ENCODE assay signal across 12 mouse cellular contexts in the genomic region with DNA sequence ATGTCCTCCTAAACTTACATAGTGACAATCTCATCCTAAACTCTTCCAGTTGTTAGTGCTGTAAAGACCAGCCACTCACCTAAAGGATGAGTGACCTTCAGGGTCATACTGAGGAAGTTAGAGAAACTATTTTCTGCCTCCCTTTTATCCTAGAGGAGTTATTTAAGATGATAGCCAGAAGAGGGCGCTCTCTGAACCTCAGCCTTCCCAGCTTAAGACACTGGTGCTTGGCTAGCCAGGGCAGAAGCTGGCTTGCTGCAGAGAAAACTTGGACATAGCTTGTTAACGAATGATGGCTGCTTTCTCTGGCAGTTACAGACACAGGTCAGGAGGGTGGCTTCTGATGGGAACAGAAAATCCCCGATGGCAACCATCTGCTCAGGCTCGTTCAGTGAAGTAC.
DNase-seq lines count a peak whose midpoint lies in the region; ATAC-seq and TF ChIP-seq lines count a peak whose summit lies in the region.
"Had no signal": no experiment of that assay in that cellular context is flagged by ENCODE, and none has a peak within 500 bp of the region (broad histone marks: within the 10 kb centered on the region; RNA-seq: fewer than 3 reads in every experiment).

No protein-coding gene starts in this region.

- intact Hi-C loops in left cerebral cortex, postnatal 36 days (cut with DNase I): no loop called here

- TF ChIP-seq EP300 in ES-Bruce4 (IDR thresholded peaks at IDR 0.05; ENCODE audit: insufficient read depth, low read depth, low read length): no peak

- peaks cover 10% of the 10 kb centered on the region; the same call in 1 of the 2 replicates for H3K4me1 ChIP-seq in kidney, embryonic 15.5 days
- no peaks in the 10 kb centered on the region for H3K4me1 ChIP-seq in ES-Bruce4 (ENCODE audit: control insufficient read depth, insufficient read depth, low read length)
- H3K4me1 ChIP-seq: liver, embryonic 12.5 days had no signal

- no peak overlapping the region for H3K27ac ChIP-seq in kidney, embryonic 15.5 days
- no peak overlapping the region for H3K27ac ChIP-seq in ES-Bruce4 (ENCODE audit: insufficient read depth, low read length)
- H3K27ac ChIP-seq: forebrain, embryonic 10.5 days; liver, embryonic 12.5 days had no signal

- 52% methylated on average over 4 of the region's 4 CpGs for WGBS in kidney, embryonic 15.5 days

- ATAC-seq in frontal cortex, adult (ENCODE audit: low TSS enrichment): peak; percentile 56; the same call in 1 of the 2 replicates
- no peak for ATAC-seq in kidney, embryonic 15.5 days (replicated peaks; ENCODE audit: low FRiP score)
- ATAC-seq: liver, embryonic 12.5 days had no signal

- no peaks in the 10 kb centered on the region for H3K9me3 ChIP-seq in kidney, embryonic 15.5 days (replicated peaks)
- H3K9me3 ChIP-seq in ES-Bruce4 (replicated peaks; ENCODE audit: control insufficient read depth, insufficient read depth, low read length, poor library complexity, severe bottlenecking): no peaks in the 10 kb centered on the region
- H3K9me3 ChIP-seq: forebrain, embryonic 10.5 days; liver, embryonic 12.5 days had no signal

- H3K9ac ChIP-seq in kidney, embryonic 15.5 days: no peak overlapping the region
- H3K9ac ChIP-seq in ES-Bruce4 (ENCODE audit: low read depth, poor library complexity, severe bottlenecking): no peak overlapping the region
- H3K9ac ChIP-seq: liver, embryonic 12.5 days had no signal

- no peaks in the 10 kb centered on the region for H3K27me3 ChIP-seq in kidney, embryonic 15.5 days
- no peaks in the 10 kb centered on the region for H3K27me3 ChIP-seq in ES-Bruce4 (ENCODE audit: control insufficient read depth, insufficient read depth, low read length, poor library complexity, severe bottlenecking)
- H3K27me3 ChIP-seq: liver, embryonic 12.5 days had no signal

- TF ChIP-seq CTCF in ES-Bruce4 (IDR thresholded peaks at IDR 0.05; ENCODE audit: low read depth, low read length): peak; percentile 57

- TF ChIP-seq POLR2A in ES-Bruce4 (IDR thresholded peaks at IDR 0.05; ENCODE audit: insufficient read depth, low read length): no peak

- no peak overlapping the region for H3K4me3 ChIP-seq in kidney, embryonic 15.5 days (replicated peaks)
- no peak overlapping the region for H3K4me3 ChIP-seq in ES-Bruce4 (ENCODE audit: low read depth, low read length)
- H3K4me3 ChIP-seq: forebrain, embryonic 10.5 days; liver, embryonic 12.5 days had no signal

- no peaks in the 10 kb centered on the region for H3K36me3 ChIP-seq in kidney, embryonic 15.5 days
- no peaks in the 10 kb centered on the region for H3K36me3 ChIP-seq in ES-Bruce4 (ENCODE audit: control insufficient read depth, insufficient read depth, low read length, poor library complexity, severe bottlenecking)
- H3K36me3 ChIP-seq: forebrain, embryonic 10.5 days; liver, embryonic 12.5 days had no signal

- H3K4me2 ChIP-seq in kidney, embryonic 15.5 days: no peak overlapping the region
- H3K4me2 ChIP-seq: liver, embryonic 12.5 days had no signal

- no peak for DNase-seq in frontal cortex, postnatal 14 days (ENCODE audit: low spot score in 2 of 2)
- peak; percentile 8 to 16 for DNase-seq in kidney, postnatal 4 days
- peak; percentile 57 for DNase-seq in brain, adult 2 months (ENCODE audit: low read depth, low spot score)
- DNase-seq in left cerebral cortex, postnatal 36 days (ENCODE audit: low spot score in 2 of 2): no peak
- DNase-seq in layer of hippocampus, adult 18-20 months (ENCODE audit: low spot score in 2 of 2): no peak
- DNase-seq: gastrocnemius, postnatal 25 days; kidney, adult 8-10 months had no signal

Comparison
In these comparisons a context has a peak if more than half of its experiments do, and no peak if none do; other contexts are left out.
1. DNase-seq: peak in kidney, postnatal 4 days (2 of 2) and brain, adult 2 months (single experiment); none in frontal cortex, postnatal 14 days (0 of 2), left cerebral cortex, postnatal 36 days (0 of 2) and layer of hippocampus, adult 18-20 months (0 of 2).